Comparison of ENCODE assay signal across 17 mouse cellular contexts in genomic region chr8:105685325-105685724, GRCm38 (mm10). TPM values are rescaled to one million over a fixed set of nuclear protein-coding genes. Genes with fewer than 3 reads are reported as not detected.
DNase-seq lines count a peak whose midpoint lies in the region; ATAC-seq and TF ChIP-seq lines count a peak whose summit lies in the region.
"Had no signal": no experiment of that assay in that cellular context is flagged by ENCODE, and none has a peak within 500 bp of the region (broad histone marks: within the 10 kb centered on the region; RNA-seq: fewer than 3 reads in every experiment).

No protein-coding gene starts in this region.

- in situ Hi-C loops in CH12.LX (cut with MboI; ENCODE audit: low pct_ligation_motif_present, low pct_unique_long_range_greater_than_20kb, low sequenced_read_pairs): loop anchor here (5.0 kb wide), 1 partner anchor 48 kb away; the partner anchor contains the start of genes Agrp and Ctcf

- dilution Hi-C loops in CH12.LX (cut with MboI; ENCODE audit: extremely low pct_ligation_motif_present, extremely low pct_unique_long_range_greater_than_20kb, low sequenced_read_pairs): no loop called here

- H3K9me3 ChIP-seq in heart, embryonic 13.5 days: no peaks in the 10 kb centered on the region
- H3K9me3 ChIP-seq in kidney, embryonic 16.5 days (ENCODE audit: low read length): no peaks in the 10 kb centered on the region
- no peaks in the 10 kb centered on the region for H3K9me3 ChIP-seq in CH12.LX (replicated peaks; ENCODE audit: low read length)
- no peaks in the 10 kb centered on the region for H3K9me3 ChIP-seq in limb, embryonic 10.5 days (replicated peaks)
- H3K9me3 ChIP-seq: G1E had no signal

- no peak for DNase-seq in heart, postnatal 14 days
- DNase-seq in kidney, postnatal 4 days: no peak
- DNase-seq in CH12.LX (ENCODE audit: extremely low read depth): no peak
- DNase-seq in limb, embryonic 10.5 days (ENCODE audit: low spot score): no peak
- no peak for DNase-seq in testis, postnatal 10 days (ENCODE audit: low spot score)
- no peak for DNase-seq in T-cell, adult 2 months (ENCODE audit: low spot score)

- 68% methylated on average over 7 of the region's 7 CpGs for WGBS in heart, embryonic 13.5 days
- WGBS in kidney, embryonic 16.5 days: 69% methylated on average over 7 of the region's 7 CpGs
- WGBS in limb, embryonic 10.5 days: 79% methylated on average over 7 of the region's 7 CpGs

- H3K4me2 ChIP-seq in heart, embryonic 13.5 days: peak overlapping the region; percentile 60
- H3K4me2 ChIP-seq in kidney, embryonic 16.5 days (replicated peaks; ENCODE audit: low read depth, low read length): peak overlapping the region; percentile 52
- peak overlapping the region; percentile 92 for H3K4me2 ChIP-seq in CH12.LX (ENCODE audit: insufficient read depth, low read depth, poor library complexity, severe bottlenecking)

- H3K4me3 ChIP-seq in heart, embryonic 13.5 days: no peak overlapping the region
- H3K4me3 ChIP-seq in kidney, embryonic 16.5 days (ENCODE audit: low read length): no peak overlapping the region; the same call in 1 of the 2 replicates
- H3K4me3 ChIP-seq in CH12.LX (replicated peaks in 1 of 3; ENCODE audit: low read depth in 2 of 3, low read length in 2 of 3, poor library complexity in 1 of 3): peak overlapping the region; percentile 58 to 70 (median 68)
- peak overlapping the region; percentile 37; the same call in 1 of the 2 replicates for H3K4me3 ChIP-seq in limb, embryonic 10.5 days

- no peak for TF ChIP-seq POLR2A in CH12.LX (IDR thresholded peaks at IDR 0.05; ENCODE audit: low read depth, low read length)

- H3K79me2 ChIP-seq in CH12.LX (replicated peaks; ENCODE audit: control insufficient read depth, extremely low read depth, insufficient read depth, poor library complexity, severe bottlenecking): no peaks in the 10 kb centered on the region

- H3K9ac ChIP-seq in heart, embryonic 13.5 days: no peak overlapping the region
- H3K9ac ChIP-seq in kidney, embryonic 16.5 days (replicated peaks; ENCODE audit: low read length): no peak overlapping the region
- peak overlapping the region; percentile 78 for H3K9ac ChIP-seq in CH12.LX (ENCODE audit: insufficient read depth, low read depth)
- H3K9ac ChIP-seq: hindbrain, embryonic 14.5 days had no signal

- no peak for ATAC-seq in heart, embryonic 13.5 days (ENCODE audit: extremely low read depth, insufficient number of reproducible peaks, low FRiP score, low TSS enrichment)
- 0 out of 2 replicates have a peak, but pooled peaks have one; percentile 20 for ATAC-seq in kidney, embryonic 16.5 days (ENCODE audit: low FRiP score, low TSS enrichment)

- H3K27me3 ChIP-seq in heart, embryonic 13.5 days (replicated peaks): peaks cover 26% of the 10 kb centered on the region
- no peaks in the 10 kb centered on the region for H3K27me3 ChIP-seq in kidney, embryonic 16.5 days (ENCODE audit: insufficient read depth, low read length)
- H3K27me3 ChIP-seq in CH12.LX (replicated peaks): no peaks in the 10 kb centered on the region
- peaks cover 10% of the 10 kb centered on the region; the same call in 1 of the 2 replicates for H3K27me3 ChIP-seq in limb, embryonic 10.5 days (ENCODE audit: low read depth, poor library complexity, severe bottlenecking)

- no peak for TF ChIP-seq RAD21 in CH12.LX (IDR thresholded peaks at IDR 0.05; ENCODE audit: low read depth, low read length)

- H3K36me3 ChIP-seq in heart, embryonic 13.5 days: peaks cover 46% of the 10 kb centered on the region
- H3K36me3 ChIP-seq in kidney, embryonic 16.5 days (ENCODE audit: insufficient read depth, low read length): peaks cover 34% of the 10 kb centered on the region
- peaks cover 42 to 72% of the 10 kb centered on the region in 2 experiments for H3K36me3 ChIP-seq in CH12.LX (replicated peaks in 1 of 2; ENCODE audit: control insufficient read depth in 1 of 2, insufficient read depth in 1 of 2, low read length in 1 of 2)
- peaks cover 43% of the 10 kb centered on the region for H3K36me3 ChIP-seq in limb, embryonic 10.5 days

- H3K4me1 ChIP-seq in heart, embryonic 13.5 days: peaks cover 12% of the 10 kb centered on the region; the same call in 1 of the 2 replicates
- peaks cover 10% of the 10 kb centered on the region; the same call in 1 of the 2 replicates for H3K4me1 ChIP-seq in kidney, embryonic 16.5 days (ENCODE audit: insufficient read depth, low read length)
- peaks cover 2 to 56% of the 10 kb centered on the region in 2 experiments; a peak in 2 of 4 replicates for H3K4me1 ChIP-seq in CH12.LX (ENCODE audit: control insufficient read depth in 1 of 2, insufficient read depth in 2 of 2)
- H3K4me1 ChIP-seq in limb, embryonic 10.5 days: peaks cover 16% of the 10 kb centered on the region

- TF ChIP-seq EP300 in CH12.LX (IDR thresholded peaks at IDR 0.05; ENCODE audit: low read length): no peak

- TF ChIP-seq CTCF in CH12.LX (conservative IDR thresholded peaks at IDR 0.05 in 1 of 2, IDR thresholded peaks at IDR 0.05 in 1 of 2; ENCODE audit: low read depth in 2 of 2, low read length in 2 of 2): no peak

- intact Hi-C loops in heart, postnatal 14 days (cut with DNase I): loop anchor here (2.0 to 5.0 kb wide), 3 partner anchors 48 to 119 kb away; partner anchors contain the start of genes Agrp, Atp6v0d1 and Ctcf

- H3K27ac ChIP-seq in heart, embryonic 13.5 days (replicated peaks): no peak overlapping the region
- no peak overlapping the region for H3K27ac ChIP-seq in kidney, embryonic 16.5 days (ENCODE audit: low read length)
- H3K27ac ChIP-seq in CH12.LX (ENCODE audit: insufficient read depth, low read depth): 0 out of 2 replicates have a peak overlapping the region, but pooled peaks have one; percentile 81
- H3K27ac ChIP-seq in limb, embryonic 10.5 days: no peak overlapping the region
- H3K27ac ChIP-seq: heart, adult 2 months; hindbrain, embryonic 14.5 days had no signal

TF ChIP-seq in CH12.LX, 34 proteins besides CTCF, POLR2A, EP300 and RAD21:
- TF ChIP-seq ZNF384 (IDR thresholded peaks at IDR 0.05; ENCODE audit: low read depth, low read length) (peak; percentile 66), SMC3 (IDR thresholded peaks at IDR 0.05; ENCODE audit: low read depth, low read length) (no peak)

RNA-seq across cellular contexts. Expression of gene Carmil2, which starts 0.7 kb away (rescaled TPM):
- 0.27 TPM in 2 replicates for polyA plus RNA-seq in heart, embryonic 13.5 days (2015; fragmentation: Nextera tagmentation; extraction: Ambion mirVana)
- total RNA-seq in heart, postnatal 14 days (2021): 1 to 10 TPM in 1 of 2 experiments, under 1 TPM in 1; 0.69 to 5.7 TPM
- polyA plus RNA-seq in kidney, embryonic 16.5 days (2015; fragmentation: Nextera tagmentation; extraction: Ambion mirVana): 0.49 and 0.52 TPM in 2 replicates
- 7.5 and 7.6 TPM in 2 replicates for total RNA-seq in CH12.LX (2012; rRNA removed)
- total RNA-seq in CH12.LX (2014; rRNA removed): 1.7 and 2.0 TPM in 2 replicates
- 32.6 and 33.2 TPM in 2 replicates for polyA plus RNA-seq in CH12.LX (2012; ENCODE audit: insufficient read length, low read depth)
- polyA plus RNA-seq in limb, embryonic 10.5 days (2016; fragmentation: Nextera tagmentation; extraction: Ambion mirVana): 0.33 and 0.51 TPM in 2 replicates

RNA-seq across cellular contexts. Expression of gene Acd, which starts 15.6 kb away (rescaled TPM):
- 41.6 and 44.0 TPM in 2 replicates for polyA plus RNA-seq in heart, embryonic 13.5 days (2015; fragmentation: Nextera tagmentation; extraction: Ambion mirVana)
- 10 to 100 TPM; 13.8 to 16.9 TPM for total RNA-seq in heart, postnatal 14 days (2021)
- 65.7 and 67.6 TPM in 2 replicates for polyA plus RNA-seq in kidney, embryonic 16.5 days (2015; fragmentation: Nextera tagmentation; extraction: Ambion mirVana)
- total RNA-seq in CH12.LX (2012; rRNA removed): 10.9 and 11.9 TPM in 2 replicates
- 4.8 and 5.2 TPM in 2 replicates for total RNA-seq in CH12.LX (2014; rRNA removed)
- polyA plus RNA-seq in CH12.LX (2012; ENCODE audit: insufficient read length, low read depth): 31.8 and 40.0 TPM in 2 replicates
- polyA plus RNA-seq in limb, embryonic 10.5 days (2016; fragmentation: Nextera tagmentation; extraction: Ambion mirVana): 66.1 and 74.3 TPM in 2 replicates

RNA-seq across cellular contexts. Expression of gene Pard6a, which starts 15.6 kb away (rescaled TPM):
- polyA plus RNA-seq in heart, embryonic 13.5 days (2015; fragmentation: Nextera tagmentation; extraction: Ambion mirVana): 11.6 and 11.9 TPM in 2 replicates
- 1 to 10 TPM; 7.8 to 9.1 TPM for total RNA-seq in heart, postnatal 14 days (2021)
- polyA plus RNA-seq in kidney, embryonic 16.5 days (2015; fragmentation: Nextera tagmentation; extraction: Ambion mirVana): 18.0 and 20.1 TPM in 2 replicates
- total RNA-seq in CH12.LX (2012; rRNA removed) (17.5 and 32.3 TPM in 2 replicates), CH12.LX (2014; rRNA removed) (18.9 and 23.3 TPM in 2 replicates)
- polyA plus RNA-seq in CH12.LX (2012; ENCODE audit: insufficient read length, low read depth): 10.0 and 15.9 TPM in 2 replicates
- 11.8 and 12.2 TPM in 2 replicates for polyA plus RNA-seq in limb, embryonic 10.5 days (2016; fragmentation: Nextera tagmentation; extraction: Ambion mirVana)

RNA-seq across cellular contexts. Expression of gene 4933405L10Rik, which starts 22.1 kb away (rescaled TPM):
- not detected in 2 replicates for polyA plus RNA-seq in heart, embryonic 13.5 days (2015; fragmentation: Nextera tagmentation; extraction: Ambion mirVana)
- total RNA-seq in heart, postnatal 14 days (2021): not detected
- polyA plus RNA-seq in kidney, embryonic 16.5 days (2015; fragmentation: Nextera tagmentation; extraction: Ambion mirVana): not detected in 2 replicates
- total RNA-seq in CH12.LX (2012; rRNA removed): 0.25 TPM in 1 of 2 replicates, not detected in the other
- not detected in 2 replicates for total RNA-seq in CH12.LX (2014; rRNA removed)
- not detected in 2 replicates for polyA plus RNA-seq in CH12.LX (2012; ENCODE audit: insufficient read length, low read depth)
- not detected in 2 replicates for polyA plus RNA-seq in limb, embryonic 10.5 days (2016; fragmentation: Nextera tagmentation; extraction: Ambion mirVana)
- total RNA-seq: adrenal gland, postnatal 10 days; G1E; heart, adult 2 months; layer of hippocampus, postnatal 10 days; megakaryocyte-erythroid progenitor cell, adult 5-6 weeks; midbrain, postnatal 0 days had no signal
- polyA plus RNA-seq: heart, adult 2 months; lung, adult 2 months; neural tube, embryonic 11.5 days had no signal

RNA-seq across cellular contexts. Expression of gene Enkd1, which starts 22.7 kb away (rescaled TPM):
- polyA plus RNA-seq in heart, embryonic 13.5 days (2015; fragmentation: Nextera tagmentation; extraction: Ambion mirVana): 12.5 and 13.3 TPM in 2 replicates
- total RNA-seq in heart, postnatal 14 days (2021): 1 to 10 TPM; 2.4 to 2.5 TPM
- 29.0 and 34.1 TPM in 2 replicates for polyA plus RNA-seq in kidney, embryonic 16.5 days (2015; fragmentation: Nextera tagmentation; extraction: Ambion mirVana)
- total RNA-seq in CH12.LX (2012; rRNA removed) (25.2 and 27.4 TPM in 2 replicates), CH12.LX (2014; rRNA removed) (15.6 and 17.7 TPM in 2 replicates)
- 30.8 and 35.9 TPM in 2 replicates for polyA plus RNA-seq in CH12.LX (2012; ENCODE audit: insufficient read length, low read depth)
- 47.0 and 56.0 TPM in 2 replicates for polyA plus RNA-seq in limb, embryonic 10.5 days (2016; fragmentation: Nextera tagmentation; extraction: Ambion mirVana)

Comparison
In these comparisons a context has a peak if more than half of its experiments do, and no peak if none do; other contexts are left out.
1. H3K4me3 ChIP-seq: peak in CH12.LX (3 of 3) and limb, embryonic 10.5 days (single experiment); none in heart, embryonic 13.5 days (single experiment) and kidney, embryonic 16.5 days (single experiment).
2. RNA of gene Carmil2, which starts 0.7 kb away (polyA plus RNA-seq): 32.6 to 33.2 TPM in CH12.LX; 0.49 to 0.52 TPM in kidney, embryonic 16.5 days, 0.33 to 0.51 TPM in limb, embryonic 10.5 days and 0.27 TPM in heart, embryonic 13.5 days; every median in the first group is over 10 times any median in the second.
3. Peak in every context shown above with its lines, with median percentiles within 50 percentile points of each other: H3K4me2 ChIP-seq.